Mouse (Mus musculus) kidney, postnatal 4 days (tissue): ENCODE measurements at regions not wholly inside any gene's neighbourhood (a gene's known extent, or its start where the extent isn't known, plus 50 kb on each side); places are given as distances from the start of the nearest gene placed in this dataset.
A peak's percentile ranks its signal among the peaks of the same experiment; 100 is the strongest.

Experiments used
- DNase-seq, 2 experiments: peaks; one replicate each; pipeline ENCODE4 v3.0.0; 2021; ENCODE audit warnings: mixed read lengths in 2 of 2

- no peak for DNase-seq
These were observed 318.4 kb upstream of the Slc7a11 start for GRCm38 (mm10) chr3:50761766-50762165.

DNA sequence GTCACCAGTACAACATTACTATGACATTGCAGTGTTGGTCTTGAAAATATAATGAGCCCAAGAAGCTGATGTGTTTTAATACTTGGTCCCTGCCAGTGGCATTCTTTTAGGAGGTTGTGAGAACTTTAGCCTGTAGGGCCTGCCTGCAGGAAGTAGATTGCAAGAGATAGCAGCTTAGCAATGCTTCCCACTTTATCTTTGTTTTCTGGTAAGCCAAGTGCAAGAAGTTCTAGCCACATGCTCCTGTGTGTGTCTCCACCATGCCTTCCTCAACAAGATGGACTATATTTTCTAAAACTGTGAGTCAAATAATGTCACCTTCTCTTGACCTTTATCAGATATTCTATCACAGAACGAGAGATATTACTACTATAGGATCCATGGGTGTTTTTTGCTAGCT lies 314.7 kb upstream of the Slc7a11 start:
- DNase-seq: no peak

GRCm38 (mm10) chr3:50737173-50737572 lies 293.8 kb upstream of the Slc7a11 start:
- no peak for DNase-seq

- no peak for DNase-seq
These were observed 275.6 kb upstream of the Slc7a11 start for GRCm38 (mm10) chr3:50719035-50719434.

- DNase-seq: no peak
These were observed 270.0 kb upstream of the Slc7a11 start for GRCm38 (mm10) chr3:50713463-50713862.

GRCm38 (mm10) chr3:50709415-50709989 lies 266.1 kb upstream of the Slc7a11 start:
- DNase-seq: no peak

- no peak for DNase-seq
These were observed 263.3 kb upstream of the Slc7a11 start for GRCm38 (mm10) chr3:50706707-50707106.

DNA sequence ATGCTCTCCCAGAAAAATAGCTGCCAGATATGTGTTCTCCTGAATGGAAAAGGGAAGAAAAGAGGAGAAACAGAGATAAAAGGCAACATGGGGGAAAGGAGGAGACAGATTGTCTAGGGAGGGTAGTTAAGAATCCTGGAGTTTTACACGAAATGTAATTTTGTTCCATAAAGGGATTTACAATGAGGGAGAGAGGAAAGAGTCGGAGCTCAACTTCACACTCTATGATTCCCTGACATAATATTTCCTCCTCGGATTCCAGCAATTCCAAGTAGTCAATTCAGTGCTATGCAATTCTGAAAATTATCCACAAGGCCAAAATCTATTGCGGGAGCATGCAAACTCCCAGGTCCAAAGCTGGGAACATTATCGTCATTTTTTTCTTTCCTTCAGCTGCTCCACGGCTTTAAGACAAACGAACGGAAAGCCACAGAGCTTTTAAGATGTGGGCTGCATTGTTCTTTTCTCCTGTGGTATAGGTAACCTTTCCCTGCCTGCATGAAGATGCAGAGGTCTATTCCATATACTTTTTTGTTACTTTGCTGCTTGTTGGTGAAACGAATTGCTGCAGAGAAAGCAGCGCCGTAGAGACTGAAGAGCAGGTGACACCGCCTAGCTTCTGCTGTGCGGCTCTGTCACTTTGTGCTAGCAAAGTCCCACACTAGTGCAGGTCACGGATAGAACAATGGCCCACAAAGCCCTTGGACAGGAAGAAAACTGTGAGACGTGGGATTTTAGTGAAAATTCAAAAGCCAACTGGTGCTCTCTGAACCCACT lies 251.7 kb upstream of the Slc7a11 start:
- no peak for DNase-seq

DNA sequence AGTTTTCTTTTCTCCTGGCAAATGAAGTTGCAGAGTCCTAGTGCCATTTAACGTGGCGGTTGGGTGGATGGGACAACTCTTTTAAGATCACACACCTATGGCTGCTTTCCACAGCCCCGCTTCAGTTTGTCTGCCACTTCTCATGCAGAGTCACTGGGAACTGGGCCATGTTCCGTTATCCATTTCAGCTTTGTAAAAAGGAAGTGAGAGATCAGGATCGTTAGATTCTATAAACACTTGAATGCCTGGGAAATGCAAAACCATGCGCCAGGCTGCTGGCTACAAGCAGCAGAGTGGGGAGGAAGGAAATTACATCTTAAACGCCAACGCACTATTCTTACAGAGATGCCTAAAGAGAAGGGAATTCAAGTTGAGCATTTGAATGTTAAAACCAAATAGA lies 251.1 kb upstream of the Slc7a11 start:
- peak; percentile 10 to 14 for DNase-seq

GRCm38 (mm10) chr3:50692306-50692705 lies 248.9 kb upstream of the Slc7a11 start:
- DNase-seq: no peak

DNA sequence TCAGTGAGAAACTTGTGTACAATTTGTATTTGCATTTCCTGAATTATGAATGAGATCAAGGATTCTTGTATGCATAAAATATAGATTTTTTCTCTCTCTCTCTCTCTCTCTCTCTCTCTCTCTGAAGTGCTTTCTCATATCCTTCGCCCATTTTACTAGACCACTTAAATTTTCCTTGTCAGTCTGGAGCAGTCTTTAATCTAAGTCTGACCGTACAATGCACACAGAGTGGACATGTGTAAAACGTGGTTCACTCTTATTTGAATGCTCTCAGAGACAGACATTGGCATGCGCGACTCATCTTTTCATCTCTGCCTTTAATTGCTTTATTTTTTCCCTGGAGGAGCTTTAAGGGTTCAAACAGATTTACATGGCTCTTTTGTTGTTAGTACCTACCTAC lies 247.3 kb upstream of the Slc7a11 start:
- no peak for DNase-seq

GRCm38 (mm10) chr3:50689375-50689774 lies 246.0 kb upstream of the Slc7a11 start:
- no peak for DNase-seq

DNA sequence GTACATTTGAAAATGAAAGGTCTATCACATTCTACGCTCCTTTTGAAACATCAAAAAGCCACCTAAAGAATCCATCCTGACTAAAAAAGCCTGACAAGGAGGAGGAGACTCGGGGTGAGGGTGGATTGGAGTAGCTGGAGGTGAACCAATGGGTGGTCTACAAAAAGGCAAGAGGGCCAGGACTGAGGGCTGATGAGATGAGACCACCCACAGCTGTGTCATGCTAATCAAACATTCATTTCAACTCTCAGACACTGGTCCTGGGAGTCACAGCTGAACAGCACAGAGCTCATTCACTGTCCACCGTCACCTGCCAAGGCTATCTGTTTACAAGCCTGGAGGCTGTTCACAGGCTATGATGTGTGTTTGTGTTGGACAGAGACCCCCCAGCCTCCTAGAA lies 244.3 kb upstream of the Slc7a11 start:
- no peak for DNase-seq

- DNase-seq: no peak
These were observed 235.2 kb upstream of the Slc7a11 start for GRCm38 (mm10) chr3:50678611-50678988.

- no peak for DNase-seq
These were observed 234.7 kb upstream of the Slc7a11 start for GRCm38 (mm10) chr3:50677953-50678610.

- no peak for DNase-seq
These were observed 232.4 kb upstream of the Slc7a11 start for GRCm38 (mm10) chr3:50675769-50676168.

DNA sequence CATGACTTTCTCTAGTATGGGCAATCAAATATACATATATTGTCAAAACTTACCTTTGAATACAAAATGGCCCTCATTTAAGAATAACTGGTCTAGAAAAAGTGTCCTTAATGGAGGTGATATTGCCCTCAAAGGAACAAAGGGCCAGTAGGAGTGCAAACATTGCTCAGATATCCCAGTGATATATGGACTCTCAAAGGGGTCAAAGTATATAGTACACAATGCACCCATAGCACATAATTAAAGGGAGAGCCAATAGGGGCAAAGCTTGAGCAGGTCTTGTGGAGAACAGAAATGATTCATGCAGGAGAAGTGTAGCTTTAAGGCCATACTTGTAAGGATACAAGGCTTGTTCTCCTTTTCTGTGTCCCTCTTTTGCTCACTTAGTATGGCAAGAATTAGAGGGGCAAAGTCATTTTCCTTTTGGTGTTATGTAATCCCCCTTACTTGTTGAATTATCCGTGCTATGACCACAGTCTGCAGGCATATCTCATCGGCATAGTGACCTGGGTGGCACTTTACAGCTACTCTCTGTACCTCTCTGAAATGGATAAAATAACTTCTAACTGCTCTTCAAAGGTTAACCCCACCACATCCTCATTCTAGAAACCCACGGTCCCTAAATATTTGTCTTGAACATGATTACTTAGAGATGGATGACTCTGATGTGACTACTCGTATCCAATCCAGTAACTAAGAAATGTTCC lies 231.6 kb upstream of the Slc7a11 start:
- DNase-seq: no peak

DNA sequence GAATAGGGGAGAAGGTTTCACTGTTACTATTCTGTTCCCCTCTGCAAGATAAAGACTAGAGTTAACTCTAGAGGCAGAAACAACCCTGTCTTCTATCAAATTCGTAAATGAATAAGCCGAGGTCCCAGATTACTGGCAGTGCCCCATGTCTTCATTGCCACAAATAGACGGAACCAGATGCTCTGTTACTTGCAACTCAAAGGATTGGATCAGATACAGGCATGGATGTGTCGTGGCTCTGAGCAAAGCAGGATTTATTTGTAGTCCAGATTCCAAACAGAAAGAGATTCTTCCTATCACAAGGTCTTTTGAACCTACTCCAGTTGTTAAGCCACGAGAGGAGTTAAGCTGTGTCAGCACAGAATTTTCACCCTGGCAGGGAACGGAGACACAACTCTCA lies 221.9 kb upstream of the Slc7a11 start:
- no peak for DNase-seq

DNA sequence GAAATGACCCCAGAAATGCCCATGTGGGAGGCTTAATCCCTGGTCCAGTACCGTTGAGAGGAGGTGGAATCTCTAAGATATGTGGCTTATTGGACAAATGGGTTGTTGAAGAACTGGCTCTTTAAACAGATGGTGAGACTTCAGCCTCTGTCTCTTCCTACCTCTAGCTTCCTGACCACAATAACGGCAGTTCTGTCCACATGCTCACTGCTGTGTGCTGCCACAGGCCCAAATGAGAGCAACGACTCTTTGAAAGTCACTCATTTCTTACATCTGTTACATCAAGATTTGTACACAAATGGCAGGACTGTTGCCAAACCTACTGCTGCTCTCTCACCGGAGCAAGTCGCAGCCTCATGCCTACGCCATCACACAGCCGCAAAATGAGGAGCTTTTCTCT lies 217.6 kb upstream of the Slc7a11 start:
- no peak for DNase-seq

DNA sequence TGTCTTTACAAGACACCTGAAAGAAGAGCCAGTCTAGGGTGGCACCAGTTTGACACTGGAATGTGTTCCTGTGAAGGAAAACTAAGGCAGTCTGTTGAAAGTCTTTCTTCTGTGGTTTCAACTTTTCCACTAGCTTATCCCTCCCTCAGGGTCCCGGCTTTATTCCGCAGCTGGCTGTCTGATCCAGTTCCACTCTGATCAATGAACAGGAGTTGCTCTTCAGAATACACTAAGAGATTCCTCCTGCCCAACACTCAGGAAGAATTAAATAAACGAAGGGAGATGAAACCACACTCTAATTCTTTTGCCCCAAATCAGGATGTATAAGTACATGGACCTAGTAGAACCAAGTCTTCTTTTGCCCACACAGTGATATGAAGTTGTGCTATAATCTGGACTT lies 217.2 kb upstream of the Slc7a11 start:
- no peak for DNase-seq

GRCm38 (mm10) chr3:50657890-50658289 lies 214.5 kb upstream of the Slc7a11 start:
- DNase-seq: no peak

GRCm38 (mm10) chr3:50654441-50654840 lies 211.0 kb upstream of the Slc7a11 start:
- no peak for DNase-seq

DNA sequence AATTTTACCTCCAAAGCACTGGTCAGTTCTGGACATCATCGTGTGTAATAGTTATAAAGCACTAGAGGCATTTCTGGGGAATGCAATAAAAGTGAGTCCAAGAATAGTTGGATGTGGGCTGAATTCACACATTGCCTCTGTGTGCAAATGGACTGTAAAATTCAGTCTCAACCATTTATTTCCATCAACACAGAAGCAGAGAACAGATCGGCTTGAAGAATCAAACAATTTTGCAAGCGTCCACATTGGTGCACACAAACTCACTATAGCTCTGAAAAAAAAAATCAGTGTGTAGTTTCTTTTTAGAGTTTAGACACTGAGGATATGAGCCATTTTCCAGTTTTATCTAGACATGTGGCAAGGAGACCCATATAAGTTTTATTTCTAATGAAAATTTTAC lies 208.9 kb upstream of the Slc7a11 start:
- DNase-seq: no peak

DNA sequence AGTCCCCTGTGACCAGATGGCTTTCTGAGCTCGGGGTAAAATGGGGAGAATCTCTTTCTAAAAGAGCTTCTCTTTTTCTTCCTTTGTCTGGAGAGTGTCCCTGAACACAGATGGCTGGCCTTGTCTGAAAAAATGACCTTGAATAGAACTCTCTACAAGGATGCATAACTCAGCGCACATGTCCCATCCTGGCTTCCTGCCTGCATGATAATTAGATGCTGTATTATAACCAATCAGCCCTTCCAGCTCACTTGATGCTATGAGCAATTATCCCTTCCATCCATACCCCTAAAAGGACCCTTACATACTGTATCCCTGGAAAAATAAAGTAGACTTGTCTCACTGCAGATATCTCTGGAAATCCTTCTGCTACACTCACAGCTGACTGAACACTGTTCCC lies 199.7 kb upstream of the Slc7a11 start:
- DNase-seq: no peak
